Mouse (Mus musculus) testis, postnatal 14 days (tissue): ENCODE results near the gene Dnaja2.

Source experiments
- DNase-seq: peaks from one replicate; pipeline ENCODE4 v3.0.0; 2021; ENCODE audit warnings: low spot score

The Dnaja2 gene

DNA sequence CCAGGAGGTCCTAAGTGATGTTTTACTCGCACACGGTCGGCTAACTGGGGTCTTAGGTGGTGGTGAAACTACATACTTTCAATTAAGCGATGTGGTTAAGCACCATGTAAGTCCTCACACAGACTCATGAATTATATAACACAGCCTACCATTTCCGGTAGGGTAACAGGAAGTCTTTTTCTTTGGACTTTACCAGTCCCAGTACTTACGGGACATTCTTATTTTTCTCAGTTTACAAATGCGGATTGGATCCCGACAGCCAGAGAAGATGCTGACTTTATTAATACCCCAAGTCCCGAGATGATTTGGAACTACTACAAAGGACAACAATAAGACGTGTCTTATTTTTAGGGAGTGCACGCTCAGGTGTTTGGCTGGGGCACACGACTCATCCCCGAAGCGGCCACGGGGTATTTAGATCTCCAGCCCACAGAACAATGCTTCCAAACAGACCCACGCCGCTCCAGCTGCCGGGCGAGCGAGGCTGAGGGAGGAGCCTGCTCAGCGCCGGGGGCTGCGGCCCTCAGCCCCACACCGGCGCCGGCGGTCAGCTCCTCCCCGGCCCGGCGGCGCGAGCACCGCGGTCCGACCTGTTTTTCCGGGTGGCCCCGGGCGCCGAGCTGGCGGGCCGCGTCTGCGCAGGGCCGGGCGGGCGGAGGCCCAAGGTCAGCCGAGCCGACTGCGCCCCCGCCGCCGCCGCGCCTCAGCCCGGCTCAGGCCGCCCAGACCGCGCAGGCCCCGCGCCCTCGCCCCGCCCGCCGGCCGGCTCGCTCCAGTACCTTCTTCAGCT, 558 bp downstream of the Dnaja2 start:
- DNase-seq, result no peak

DNA sequence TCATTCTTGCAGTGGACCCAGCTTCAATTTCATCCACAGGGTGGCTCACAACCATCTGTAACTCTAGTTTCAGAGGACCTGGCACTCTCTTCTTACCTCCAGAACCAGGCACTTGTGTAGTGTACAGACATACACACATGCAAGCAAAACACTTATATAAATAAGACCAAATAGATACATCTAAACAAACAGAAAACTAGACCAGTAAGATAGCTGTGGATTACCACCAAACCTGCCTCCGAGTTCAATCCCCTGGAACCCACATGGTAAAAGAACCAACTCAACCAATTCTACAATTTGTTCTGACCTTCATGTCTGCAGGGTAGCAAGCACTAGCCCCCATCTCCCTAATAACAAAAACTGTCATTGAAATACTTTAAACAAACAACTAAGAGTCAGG, 3.2 kb downstream of the Dnaja2 start:
- no peak for DNase-seq

DNA sequence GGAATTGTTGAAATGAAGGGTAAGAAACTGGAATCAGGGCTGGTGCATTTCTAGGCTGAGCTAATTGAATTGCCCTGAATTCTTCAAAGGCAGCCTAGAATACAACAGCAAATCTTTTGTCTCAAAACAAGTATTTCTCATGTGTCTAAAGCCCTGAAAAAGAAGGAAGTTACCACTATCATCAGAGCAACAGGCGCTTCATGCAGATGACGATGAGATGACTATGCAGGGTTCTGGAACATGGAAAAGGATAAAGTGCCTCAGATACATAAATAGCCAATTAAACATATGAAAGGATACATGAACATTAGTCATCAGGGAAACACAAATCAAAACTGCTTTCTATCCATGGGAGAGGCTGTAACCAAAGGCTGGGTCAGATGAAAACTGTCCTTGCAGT, 18.8 kb downstream of the Dnaja2 start:
- no peak for DNase-seq

DNA sequence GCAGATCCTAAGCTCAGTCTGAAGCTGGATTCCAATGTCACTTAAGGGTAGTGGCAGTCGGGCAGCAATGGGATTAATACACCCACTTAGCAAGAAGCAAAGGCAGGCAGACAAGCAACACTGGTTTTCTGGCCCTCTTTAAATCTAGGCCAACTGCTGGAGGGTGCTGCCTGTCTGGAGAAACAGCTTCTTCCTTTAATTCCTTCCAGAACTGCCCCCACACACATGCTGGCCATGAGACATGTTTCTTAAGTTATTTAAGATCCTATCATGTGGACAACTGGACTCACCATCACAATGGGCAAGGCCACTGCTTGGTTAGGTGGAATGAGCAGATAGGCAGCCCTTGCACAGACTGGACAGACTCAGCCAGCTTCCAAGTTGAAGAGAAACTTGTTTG, 21.0 kb downstream of the Dnaja2 start:
- DNase-seq, result no peak

- DNase-seq, result no peak
These were observed 21.7 kb downstream of the Dnaja2 start for GRCm38 (mm10) chr8:85533434-85533833.

GRCm38 (mm10) chr8:85532843-85533242, 22.3 kb downstream of the Dnaja2 start:
- DNase-seq, result no peak

DNA sequence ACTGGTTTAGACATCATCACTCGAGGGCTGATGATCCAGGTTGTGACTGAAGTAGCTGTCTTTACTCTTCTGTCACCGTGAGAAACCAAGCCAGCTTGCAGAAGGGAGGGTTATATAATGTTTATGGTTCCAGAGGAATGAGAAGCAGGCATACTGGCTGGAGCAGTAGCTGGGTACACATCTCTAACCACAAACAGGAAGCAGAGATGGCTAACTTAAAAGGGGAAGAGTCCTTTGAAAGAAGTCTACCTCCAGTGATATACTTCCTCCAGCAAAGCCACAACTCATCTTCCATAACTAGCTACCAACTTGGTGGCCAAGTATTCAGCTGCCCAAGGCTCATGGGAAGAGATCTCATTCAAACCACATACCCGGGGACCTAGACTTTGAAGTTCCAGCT, 23.7 kb downstream of the Dnaja2 start:
- DNase-seq, result no peak

GRCm38 (mm10) chr8:85530717-85531116, 24.4 kb downstream of the Dnaja2 start:
- DNase-seq, result no peak

DNA sequence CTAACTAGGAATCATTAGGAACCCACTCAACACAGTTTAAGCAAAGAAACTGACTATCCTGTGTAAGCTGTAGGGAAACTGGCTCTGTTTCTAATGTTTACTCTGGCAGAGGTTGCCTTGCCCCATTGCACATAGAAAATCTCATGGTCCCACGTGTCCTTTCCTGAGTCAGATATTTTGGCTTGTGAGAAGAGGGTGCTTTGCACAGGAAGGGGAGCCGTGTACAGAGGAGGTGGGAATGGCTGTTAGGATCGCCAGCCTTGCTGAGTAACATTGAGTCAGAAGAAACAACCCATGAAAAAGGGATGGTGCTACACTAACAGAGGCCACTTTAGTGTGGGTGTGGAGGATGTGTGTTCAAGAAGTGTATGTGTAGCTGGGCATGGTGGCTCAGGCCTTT, 26.2 kb downstream of the Dnaja2 start:
- no peak for DNase-seq

- DNase-seq, result peak; percentile 75
These were observed 29.0 kb downstream of the Dnaja2 start for GRCm38 (mm10) chr8:85526105-85526504.

DNA sequence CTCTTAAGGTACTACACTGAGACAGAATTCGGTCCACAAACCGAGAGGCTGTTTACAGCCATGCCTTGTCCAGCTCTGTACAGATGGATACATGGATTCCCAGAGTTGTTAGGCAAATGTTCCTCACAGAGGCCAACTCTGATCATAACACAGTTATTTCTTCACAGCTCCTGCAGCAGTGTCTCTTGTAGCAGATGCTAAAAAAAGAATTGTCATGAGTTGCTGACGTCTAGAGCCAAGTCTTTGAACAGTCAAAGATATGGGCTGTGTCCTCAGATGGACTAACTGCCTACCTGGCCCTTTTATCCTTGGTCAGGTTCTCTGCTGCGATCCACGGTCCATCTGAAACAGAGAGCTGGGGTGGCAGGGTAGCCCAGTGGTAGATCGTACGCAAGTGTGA, 31.1 kb downstream of the Dnaja2 start:
- no peak for DNase-seq

- no peak for DNase-seq
These were observed 33.8 kb downstream of the Dnaja2 start for GRCm38 (mm10) chr8:85521332-85521731.

- no peak for DNase-seq
These were observed 34.6 kb downstream of the Dnaja2 start for GRCm38 (mm10) chr8:85520586-85520985.

GRCm38 (mm10) chr8:85517956-85518355, 37.2 kb downstream of the Dnaja2 start:
- DNase-seq, result no peak

GRCm38 (mm10) chr8:85517336-85517735, 37.8 kb downstream of the Dnaja2 start:
- DNase-seq, result no peak

DNA sequence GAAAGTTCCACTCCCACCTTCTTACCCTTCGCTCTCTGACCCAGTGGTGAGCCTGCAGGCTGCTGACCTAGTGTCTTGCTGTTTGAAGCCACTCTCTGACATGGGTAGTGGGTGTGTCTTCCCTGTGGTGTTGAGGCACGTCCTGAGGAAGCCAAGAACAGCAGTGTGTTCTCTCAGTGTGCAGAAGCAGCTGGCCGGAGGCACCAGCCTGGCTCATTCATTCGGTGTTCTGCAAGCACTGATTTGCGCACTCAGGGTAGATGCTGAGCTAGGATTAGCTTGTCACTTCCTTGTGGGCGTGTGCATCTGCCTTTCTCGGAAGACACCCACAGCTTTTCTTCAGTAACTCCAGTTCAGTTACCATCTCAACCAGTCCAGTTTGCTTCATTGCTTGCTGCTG, 39.8 kb downstream of the Dnaja2 start:
- DNase-seq, result no peak

DNA sequence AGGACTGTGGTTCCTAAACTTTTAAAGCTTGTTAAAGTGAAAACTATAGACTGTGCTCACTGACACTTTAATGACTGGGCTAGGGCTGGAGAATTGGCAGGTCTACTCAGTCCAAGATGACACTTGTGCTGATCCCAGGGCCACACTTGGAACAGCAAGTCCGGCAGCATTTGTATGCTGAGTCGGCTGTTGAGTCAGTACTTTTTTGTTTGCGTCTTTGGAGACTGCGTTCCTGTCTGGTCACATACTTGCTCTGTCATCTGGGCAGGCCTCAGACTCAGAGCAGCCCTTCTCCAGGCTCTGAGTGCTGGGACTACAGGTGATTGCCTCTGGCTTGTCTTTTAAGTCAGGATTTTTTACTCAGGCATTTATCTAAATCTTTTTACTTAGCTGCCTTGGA, 41.9 kb downstream of the Dnaja2 start:
- DNase-seq, result no peak

GRCm38 (mm10) chr8:85512234-85512633, 42.9 kb downstream of the Dnaja2 start:
- no peak for DNase-seq

GRCm38 (mm10) chr8:85508661-85509060, 46.5 kb downstream of the Dnaja2 start:
- no peak for DNase-seq

- no peak for DNase-seq
These were observed 48.5 kb downstream of the Dnaja2 start for GRCm38 (mm10) chr8:85506620-85507019.

GRCm38 (mm10) chr8:85504704-85505103, 50.4 kb downstream of the Dnaja2 start:
- DNase-seq, result no peak

DNA sequence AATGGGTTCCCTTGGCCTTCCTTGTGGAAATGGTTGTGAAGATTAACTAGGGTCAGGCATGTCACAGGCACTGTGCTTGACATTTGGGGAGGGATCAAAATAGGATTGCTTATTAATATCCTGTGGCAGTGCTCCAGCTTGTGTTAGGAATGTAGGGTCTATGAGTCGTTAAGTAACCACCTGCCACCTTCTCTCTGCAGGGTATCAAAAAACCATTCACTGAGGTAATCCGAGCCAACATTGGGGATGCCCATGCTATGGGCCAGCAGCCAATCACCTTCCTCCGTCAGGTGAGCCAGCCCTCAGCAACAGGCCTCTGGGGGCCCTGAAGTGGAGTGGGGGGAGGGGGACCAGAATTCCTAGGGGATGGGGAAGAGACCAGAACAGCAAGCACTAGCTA, 52.1 kb downstream of the Dnaja2 start:
- DNase-seq, result no peak

DNA sequence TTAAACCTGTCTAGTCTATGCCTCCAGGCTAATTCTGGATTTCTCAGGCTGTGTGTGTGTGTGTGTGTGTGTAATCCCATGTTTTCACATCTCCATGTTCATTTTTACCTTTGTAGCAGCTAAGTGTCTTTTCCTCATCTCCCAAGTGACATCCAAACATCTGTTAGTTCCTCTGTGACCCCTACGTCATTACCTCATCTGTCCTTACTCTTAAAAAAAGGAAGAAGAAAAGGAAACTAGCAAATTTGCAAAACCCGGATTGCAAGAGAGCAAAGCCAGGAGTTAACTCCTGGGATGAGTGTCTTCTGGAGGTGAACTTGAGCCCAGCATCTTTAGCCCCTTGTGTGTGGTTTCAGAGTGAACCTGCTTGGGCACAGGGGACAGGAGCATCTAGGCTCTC, 52.8 kb downstream of the Dnaja2 start:
- no peak for DNase-seq

DNA sequence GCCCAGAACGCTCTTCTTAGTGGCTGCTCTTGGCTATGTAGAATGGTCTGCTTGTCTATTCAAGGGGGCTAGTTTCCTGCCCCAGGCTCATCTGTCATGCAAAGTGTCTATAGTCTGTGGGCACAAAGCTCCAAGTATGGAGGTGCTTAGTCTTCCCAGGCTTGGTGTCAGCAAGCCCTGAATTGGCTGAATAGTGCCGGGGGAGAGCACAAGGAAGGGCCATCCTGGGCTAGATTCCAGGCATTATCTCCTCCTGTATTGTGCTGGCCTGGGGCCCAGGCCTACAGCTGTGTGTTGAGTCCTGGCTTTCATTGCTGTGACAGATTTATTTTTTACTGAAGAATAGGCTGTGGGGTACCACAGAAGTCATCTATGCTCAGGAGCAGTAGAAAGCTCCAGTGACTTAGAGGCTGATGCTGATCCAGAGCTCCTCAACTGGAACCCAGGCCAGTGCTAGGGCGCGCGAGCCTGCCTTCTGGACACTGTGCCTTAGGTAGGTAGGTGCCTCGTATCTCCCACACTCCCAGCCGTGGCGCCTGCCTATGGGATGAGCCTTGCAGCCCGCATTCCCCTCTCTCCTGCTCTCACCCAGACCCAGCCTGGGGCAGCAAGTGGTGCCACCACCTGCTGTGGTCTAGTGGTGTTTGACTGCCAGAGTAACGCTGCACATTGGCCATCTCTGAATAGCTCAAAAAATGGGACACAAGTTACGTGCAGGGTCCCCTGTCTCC, 54.0 kb downstream of the Dnaja2 start:
- no peak for DNase-seq
